Comparison of ENCODE assay signal across 9 mouse cellular contexts in genomic region chr2:29217897-29218296, GRCm38 (mm10). TPM values are rescaled to one million over a fixed set of nuclear protein-coding genes. Genes with fewer than 3 reads are reported as not detected.
DNase-seq lines count a peak whose midpoint lies in the region; ATAC-seq and TF ChIP-seq lines count a peak whose summit lies in the region.
"Had no signal": no experiment of that assay in that cellular context is flagged by ENCODE, and none has a peak within 500 bp of the region (broad histone marks: within the 10 kb centered on the region; RNA-seq: fewer than 3 reads in every experiment).

No protein-coding gene starts in this region.

- no peak overlapping the region for H3K9ac ChIP-seq in intestine, postnatal 0 days (ENCODE audit: low read depth, low read length)
- H3K9ac ChIP-seq in intestine, embryonic 15.5 days: no peak overlapping the region
- no peak overlapping the region for H3K9ac ChIP-seq in hindbrain, embryonic 16.5 days (ENCODE audit: low read depth, low read length)
- H3K9ac ChIP-seq in liver, embryonic 12.5 days: no peak overlapping the region
- H3K9ac ChIP-seq: limb, embryonic 13.5 days had no signal

- DNase-seq in gastrocnemius, adult 2 months: peak; percentile 95
- DNase-seq in lung, postnatal 36 days: peak; percentile 34
- no peak for DNase-seq in embryo, embryonic 11 days

- no peak overlapping the region for H3K4me2 ChIP-seq in intestine, postnatal 0 days (replicated peaks; ENCODE audit: low read depth)
- no peak overlapping the region for H3K4me2 ChIP-seq in intestine, embryonic 15.5 days (replicated peaks)
- H3K4me2 ChIP-seq in hindbrain, embryonic 16.5 days (ENCODE audit: low read length): no peak overlapping the region
- no peak overlapping the region for H3K4me2 ChIP-seq in liver, embryonic 12.5 days
- H3K4me2 ChIP-seq: limb, embryonic 13.5 days had no signal

- intact Hi-C loops in gastrocnemius, adult 2 months (cut with DNase I): loop anchor here (1.0 to 10.0 kb wide), 4 partner anchors 20 to 203 kb away; partner anchors contain the start of gene Med27

- no peak overlapping the region for H3K4me3 ChIP-seq in intestine, postnatal 0 days (ENCODE audit: low read depth, low read length)
- no peak overlapping the region for H3K4me3 ChIP-seq in intestine, embryonic 15.5 days (replicated peaks)
- peak overlapping the region; percentile 57 for H3K4me3 ChIP-seq in gastrocnemius, adult 2 months
- H3K4me3 ChIP-seq in hindbrain, embryonic 16.5 days (ENCODE audit: low read length): no peak overlapping the region
- no peak overlapping the region for H3K4me3 ChIP-seq in liver, embryonic 12.5 days
- H3K4me3 ChIP-seq: limb, embryonic 13.5 days had no signal

- H3K4me1 ChIP-seq in intestine, postnatal 0 days (replicated peaks; ENCODE audit: control insufficient read depth, insufficient read depth, low read length): no peaks in the 10 kb centered on the region
- no peaks in the 10 kb centered on the region for H3K4me1 ChIP-seq in intestine, embryonic 15.5 days (replicated peaks)
- H3K4me1 ChIP-seq in hindbrain, embryonic 16.5 days (ENCODE audit: control insufficient read depth, insufficient read depth, low read depth, low read length): peaks cover 4% of the 10 kb centered on the region; the same call in 1 of the 2 replicates
- no peaks in the 10 kb centered on the region for H3K4me1 ChIP-seq in liver, embryonic 12.5 days
- H3K4me1 ChIP-seq: limb, embryonic 13.5 days had no signal

- TF ChIP-seq CTCF in intestine, postnatal 0 days (IDR thresholded peaks at IDR 0.05; ENCODE audit: low read depth): peak; percentile 33
- TF ChIP-seq CTCF in gastrocnemius, adult 2 months (IDR thresholded peaks at IDR 0.05): peak; percentile 75

- H3K36me3 ChIP-seq in intestine, postnatal 0 days (ENCODE audit: control insufficient read depth, insufficient read depth): no peaks in the 10 kb centered on the region
- H3K36me3 ChIP-seq in intestine, embryonic 15.5 days: no peaks in the 10 kb centered on the region
- no peaks in the 10 kb centered on the region for H3K36me3 ChIP-seq in hindbrain, embryonic 16.5 days (ENCODE audit: control insufficient read depth, insufficient read depth, low read length)
- H3K36me3 ChIP-seq in liver, embryonic 12.5 days: no peaks in the 10 kb centered on the region
- H3K36me3 ChIP-seq: limb, embryonic 13.5 days had no signal

- no peak overlapping the region for H3K27ac ChIP-seq in intestine, postnatal 0 days (ENCODE audit: low read depth, low read length)
- H3K27ac ChIP-seq in intestine, embryonic 15.5 days: no peak overlapping the region
- peak overlapping the region; percentile 92 for H3K27ac ChIP-seq in gastrocnemius, adult 2 months
- no peak overlapping the region for H3K27ac ChIP-seq in hindbrain, embryonic 16.5 days (ENCODE audit: low read depth, low read length)
- H3K27ac ChIP-seq in liver, embryonic 12.5 days: no peak overlapping the region
- H3K27ac ChIP-seq: limb, embryonic 13.5 days had no signal

- H3K9me3 ChIP-seq in intestine, postnatal 0 days (ENCODE audit: control insufficient read depth): no peaks in the 10 kb centered on the region
- H3K9me3 ChIP-seq in intestine, embryonic 15.5 days: no peaks in the 10 kb centered on the region
- no peaks in the 10 kb centered on the region for H3K9me3 ChIP-seq in hindbrain, embryonic 16.5 days (ENCODE audit: control insufficient read depth, low read length)
- no peaks in the 10 kb centered on the region for H3K9me3 ChIP-seq in liver, embryonic 12.5 days (replicated peaks)
- H3K9me3 ChIP-seq: limb, embryonic 13.5 days had no signal

- 66% methylated on average over 10 of the region's 10 CpGs for WGBS in intestine, postnatal 0 days
- WGBS in intestine, embryonic 15.5 days: 68% methylated on average over 10 of the region's 10 CpGs
- WGBS in hindbrain, embryonic 16.5 days: 42% methylated on average over 10 of the region's 10 CpGs
- 63% methylated on average over 10 of the region's 10 CpGs for WGBS in liver, embryonic 12.5 days (ENCODE audit: insufficient replicate concordance)

- no peak for ATAC-seq in intestine, postnatal 0 days
- ATAC-seq in intestine, embryonic 15.5 days: no peak
- peak; percentile 91 for ATAC-seq in cerebellum, adult (ENCODE audit: insufficient number of reproducible peaks, low FRiP score, low TSS enrichment)
- peak; percentile 88 for ATAC-seq in hindbrain, embryonic 16.5 days
- ATAC-seq in liver, embryonic 12.5 days: no peak

- no peaks in the 10 kb centered on the region for H3K27me3 ChIP-seq in intestine, postnatal 0 days (replicated peaks; ENCODE audit: control insufficient read depth, insufficient read depth, low read length)
- H3K27me3 ChIP-seq in intestine, embryonic 15.5 days (replicated peaks): no peaks in the 10 kb centered on the region
- no peaks in the 10 kb centered on the region for H3K27me3 ChIP-seq in hindbrain, embryonic 16.5 days (replicated peaks; ENCODE audit: control insufficient read depth, insufficient read depth, low read length)
- H3K27me3 ChIP-seq in liver, embryonic 12.5 days (replicated peaks): 0 out of 2 replicates have a peak, but pooled peaks cover 5% of the 10 kb centered on the region
- H3K27me3 ChIP-seq: limb, embryonic 13.5 days had no signal

RNA-seq across cellular contexts. Expression of gene Ntng2, which starts 34.9 kb away (rescaled TPM):
- polyA plus RNA-seq in intestine, postnatal 0 days (2015; fragmentation: Nextera tagmentation; extraction: Ambion mirVana): 0.21 TPM in 1 of 2 replicates, not detected in the other
- polyA plus RNA-seq in intestine, embryonic 15.5 days (2015; fragmentation: Nextera tagmentation; extraction: Ambion mirVana): 0.10 and 0.26 TPM in 2 replicates
- 10 to 100 TPM; 25.0 to 27.0 TPM for total RNA-seq in gastrocnemius, adult 2 months (2021)
- 3.5 and 4.1 TPM in 2 replicates for polyA plus RNA-seq in hindbrain, embryonic 16.5 days (2015; fragmentation: Nextera tagmentation; extraction: Ambion mirVana)
- polyA plus RNA-seq in liver, embryonic 12.5 days (2016; fragmentation: Nextera tagmentation; extraction: Ambion mirVana): 0.14 TPM in 1 of 2 replicates, not detected in the other

Comparison
In these comparisons a context has a peak if more than half of its experiments do, and no peak if none do; other contexts are left out.
1. ATAC-seq: peak in cerebellum, adult (single experiment) and hindbrain, embryonic 16.5 days (single experiment); none in intestine, postnatal 0 days (single experiment), intestine, embryonic 15.5 days (single experiment) and liver, embryonic 12.5 days (single experiment).